Mouse (Mus musculus): ENCODE data around the gene Ccdc78. TPM values are rescaled to one million over a fixed set of nuclear protein-coding genes. Genes with fewer than 3 reads are reported as not detected.

Gene Ccdc78
- total RNA-seq, 2 experiments from 2014 or later: not detected

- no peak for DNase-seq
These were observed 24.5 kb downstream of the Ccdc78 start for GRCm38 (mm10) chr17:25810890-25811289.

- DNase-seq: peak; percentile 95
These were observed 27.1 kb downstream of the Ccdc78 start for GRCm38 (mm10) chr17:25813471-25813870.

- DNase-seq: no peak
These were observed 31.3 kb downstream of the Ccdc78 start for GRCm38 (mm10) chr17:25817662-25818061.

- no peak for DNase-seq
These were observed 32.7 kb downstream of the Ccdc78 start for GRCm38 (mm10) chr17:25818851-25819780.

- peak; percentile 80 for DNase-seq
These were observed 37.1 kb downstream of the Ccdc78 start, which contains the start of gene Wdr24 for GRCm38 (mm10) chr17:25823452-25823851. Gene Wdr24 (plus strand): TSS chr17:25823627.

- DNase-seq: no peak
These were observed 38.2 kb downstream of the Ccdc78 start for GRCm38 (mm10) chr17:25824362-25825142.

GRCm38 (mm10) chr17:25825311-25825710, 38.9 kb downstream of the Ccdc78 start:
- no peak for DNase-seq

- no peak for DNase-seq
These were observed 39.7 kb downstream of the Ccdc78 start for GRCm38 (mm10) chr17:25825984-25826570.

GRCm38 (mm10) chr17:25827011-25827410, 40.6 kb downstream of the Ccdc78 start:
- DNase-seq: no peak

- no peak for DNase-seq
These were observed 41.3 kb downstream of the Ccdc78 start for GRCm38 (mm10) chr17:25827546-25828222.

- no peak for DNase-seq
These were observed 41.8 kb downstream of the Ccdc78 start for GRCm38 (mm10) chr17:25828223-25828594.

- DNase-seq: peak; percentile 87
These were observed 42.6 kb downstream of the Ccdc78 start, which contains the start of gene Jmjd8 for GRCm38 (mm10) chr17:25828712-25829557. Gene Jmjd8 (plus strand): TSS chr17:25828867.

- DNase-seq: no peak
These were observed 43.2 kb downstream of the Ccdc78 start for GRCm38 (mm10) chr17:25829558-25830017.

- no peak for DNase-seq
These were observed 43.9 kb downstream of the Ccdc78 start for GRCm38 (mm10) chr17:25830200-25830753.

- DNase-seq: no peak
These were observed 44.5 kb downstream of the Ccdc78 start for GRCm38 (mm10) chr17:25830806-25831431.

- DNase-seq: peak; percentile 69
These were observed 45.3 kb downstream of the Ccdc78 start for GRCm38 (mm10) chr17:25831451-25832281.

- peak; percentile 100 for DNase-seq
These were observed 46.3 kb downstream of the Ccdc78 start for GRCm38 (mm10) chr17:25832436-25833290.

- peak; percentile 95 for DNase-seq
These were observed 46.9 kb downstream of the Ccdc78 start, which contains the start of gene Stub1 for GRCm38 (mm10) chr17:25833291-25833663. Gene Stub1 (minus strand): TSS chr17:25833404.

All from adrenal gland, postnatal 10 days (tissue).